Mouse (Mus musculus) embryonic facial prominence, embryonic 10.5 days (tissue): ENCODE data around the gene Pycr2. TPM values are rescaled to one million over a fixed set of nuclear protein-coding genes. Genes with fewer than 3 reads are reported as not detected.
A peak's percentile ranks its signal among the peaks of the same experiment; 100 is the strongest.
"Not testable (repeated sequence)": the region's sequence is repeated elsewhere in the genome, so short reads cannot be mapped to it uniquely, and the experiment has no call there.

ENCODE experiments used
- DNase-seq: peaks from one replicate; pipeline ENCODE4 v3.0.0-alpha.2; 2017; ENCODE audit warnings: low spot score
- H3K27ac ChIP-seq: fragments of 300-500 bp; sonication (generic); replicated peaks from 2 replicates; pipeline ENCODE4 v1.5.1; 2016; ENCODE audit warnings: mild to moderate bottlenecking
- H3K27me3 ChIP-seq: fragments of 300-500 bp; sonication (generic); replicated peaks from 2 replicates; pipeline ENCODE4 v1.6.1; 2016; ENCODE audit warnings: low read depth, mild to moderate bottlenecking; ENCODE audit not compliant: poor library complexity, severe bottlenecking
- H3K36me3 ChIP-seq: fragments of 300-500 bp; sonication (generic); replicated peaks from 2 replicates; pipeline ENCODE4 v1.6.1; 2016; ENCODE audit warnings: mild to moderate bottlenecking, moderate library complexity
- H3K4me1 ChIP-seq: fragments of 300-500 bp; sonication (generic); 2 replicates; pipeline ENCODE4 v1.6.1; 2016
- H3K4me3 ChIP-seq: fragments of 300-500 bp; sonication (generic); 2 replicates; pipeline ENCODE4 v1.5.1; 2016; ENCODE audit warnings: mild to moderate bottlenecking, moderate library complexity
- H3K9me3 ChIP-seq: fragments of 300-500 bp; sonication (generic); 2 replicates; pipeline ENCODE4 v1.6.1; 2016; ENCODE audit warnings: mild to moderate bottlenecking
- WGBS: fragments of 180-500 bp; shearing (Covaris S2); methylation state at CpG from one replicate; pipeline ENCODE4 v1.1.7; 2016; 5-methylcytosine and 5-hydroxymethylcytosine counted together
- polyA plus RNA-seq: library from polyadenylated mRNA; unstranded; fragments of >200 nt; fragmentation: Nextera tagmentation; extraction: Ambion mirVana; gene quantifications from 2 replicates; pipeline ENCODE4 v1.2.1, GENCODE M21; 2016

The Pycr2 gene
- polyA plus RNA-seq, 1 experiment from 2014 or later = 141 TPM

DNA sequence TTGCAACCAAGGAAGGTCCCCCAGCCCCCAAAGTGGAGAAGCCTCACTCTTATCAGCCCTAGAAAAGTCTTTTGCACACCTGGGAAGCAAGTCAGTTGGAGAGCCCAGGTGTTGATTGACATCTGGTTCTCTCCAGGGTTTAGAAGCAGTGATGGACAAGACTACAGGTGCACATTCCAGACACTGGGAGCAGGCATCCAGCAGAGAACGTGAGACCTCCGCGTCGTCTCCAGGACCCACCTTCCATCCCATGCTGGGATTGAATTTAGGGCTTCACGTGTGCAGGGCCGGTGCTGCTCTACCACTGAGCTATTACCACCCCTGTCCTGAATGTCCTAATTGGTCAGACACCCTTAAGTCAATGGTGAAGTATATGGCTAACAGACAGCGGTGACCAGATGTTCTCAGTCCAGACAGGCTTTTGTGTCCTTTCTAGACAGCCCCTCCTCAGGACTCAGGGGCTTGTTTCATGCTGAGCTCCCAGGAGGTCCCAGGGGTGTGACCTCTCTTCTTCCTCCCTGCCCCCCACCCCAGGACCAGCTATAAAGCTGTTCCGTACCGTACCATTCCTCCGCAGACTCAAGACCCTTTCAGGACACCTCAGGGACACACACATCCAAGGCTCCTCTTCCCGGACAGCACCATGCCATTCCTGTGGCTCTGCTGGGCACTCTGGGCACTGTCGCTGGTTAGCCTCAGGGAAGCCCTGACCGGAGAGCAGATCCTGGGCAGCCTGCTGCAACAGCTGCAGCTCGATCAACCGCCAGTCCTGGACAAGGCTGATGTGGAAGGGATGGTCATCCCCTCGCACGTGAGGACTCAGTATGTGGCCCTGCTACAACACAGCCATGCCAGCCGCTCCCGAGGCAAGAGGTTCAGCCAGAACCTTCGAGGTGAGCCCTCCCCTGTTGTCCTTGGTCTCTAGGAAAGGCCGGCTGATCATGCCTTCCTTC, 30.6 kb downstream of the Pycr2 start, which contains the start of gene Lefty1:
Lefty1 (plus strand) TSS at position 556 of the 953 bp plus-strand sequence.
- H3K9me3 ChIP-seq = no peaks in the 10 kb centered on the region
- peaks cover 62% of the 10 kb centered on the region for H3K27me3 ChIP-seq
- H3K4me1 ChIP-seq = peaks cover 28% of the 10 kb centered on the region
- H3K4me3 ChIP-seq = no peak within 1 kb of the TSS
- 12% methylated on average over 21 of the region's 21 CpGs for WGBS
- H3K27ac ChIP-seq = no peak within 1 kb of the TSS
- no peak for DNase-seq
- no peaks in the 10 kb centered on the region for H3K36me3 ChIP-seq

DNA sequence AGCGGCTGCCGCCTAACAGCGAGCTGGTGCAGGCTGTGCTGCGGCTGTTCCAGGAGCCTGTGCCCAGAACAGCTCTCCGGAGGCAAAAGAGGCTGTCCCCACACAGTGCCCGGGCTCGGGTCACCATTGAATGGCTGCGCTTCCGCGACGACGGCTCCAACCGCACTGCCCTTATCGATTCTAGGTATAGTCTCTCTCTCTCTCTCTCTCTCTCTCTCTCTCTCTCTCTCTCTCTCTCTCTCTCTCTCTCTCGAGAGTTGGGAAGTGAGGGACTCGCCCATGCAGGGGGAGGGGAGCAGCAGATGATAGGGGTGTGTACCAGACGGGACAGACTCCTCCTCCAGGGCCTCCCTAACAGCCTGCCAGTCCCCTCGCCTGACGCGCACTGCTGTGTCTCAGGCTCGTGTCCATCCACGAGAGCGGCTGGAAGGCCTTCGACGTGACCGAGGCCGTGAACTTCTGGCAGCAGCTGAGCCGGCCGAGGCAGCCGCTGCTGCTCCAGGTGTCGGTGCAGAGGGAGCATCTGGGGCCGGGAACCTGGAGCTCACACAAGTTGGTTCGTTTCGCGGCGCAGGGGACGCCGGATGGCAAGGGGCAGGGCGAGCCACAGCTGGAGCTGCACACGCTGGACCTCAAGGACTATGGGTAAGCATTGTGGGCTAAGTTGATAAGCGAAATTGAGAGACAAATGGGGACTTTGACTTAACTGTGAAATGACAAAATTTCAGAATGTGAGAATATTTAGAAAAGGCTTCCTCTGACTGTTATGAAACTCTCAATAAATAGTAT, 32.7 kb downstream of the Pycr2 start:
- 2% methylated on average over 41 of the region's 41 CpGs for WGBS
- H3K27me3 ChIP-seq = peaks cover 83% of the 10 kb centered on the region
- peak; percentile 56 for DNase-seq

DNA sequence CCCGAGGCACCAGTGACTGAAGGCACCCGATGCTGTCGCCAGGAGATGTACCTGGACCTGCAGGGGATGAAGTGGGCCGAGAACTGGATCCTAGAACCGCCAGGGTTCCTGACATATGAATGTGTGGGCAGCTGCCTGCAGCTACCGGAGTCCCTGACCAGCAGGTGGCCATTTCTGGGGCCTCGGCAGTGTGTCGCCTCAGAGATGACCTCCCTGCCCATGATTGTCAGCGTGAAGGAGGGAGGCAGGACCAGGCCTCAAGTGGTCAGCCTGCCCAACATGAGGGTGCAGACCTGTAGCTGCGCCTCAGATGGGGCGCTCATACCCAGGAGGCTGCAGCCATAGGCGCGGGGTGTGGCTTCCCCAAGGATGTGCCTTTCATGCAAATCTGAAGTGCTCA, 33.5 kb downstream of the Pycr2 start:
- not testable (repeated sequence) for DNase-seq, H3K36me3 ChIP-seq, H3K9me3 ChIP-seq, H3K27ac ChIP-seq, H3K4me3 ChIP-seq
- H3K27me3 ChIP-seq = peaks cover 87% of the 10 kb centered on the region
- WGBS = 12% methylated on average over 13 of the region's 13 CpGs
- peaks cover 45% of the 10 kb centered on the region for H3K4me1 ChIP-seq

More for the DNA sequence above, 32.7 kb downstream of the Pycr2 start:
- H3K27ac ChIP-seq, H3K36me3 ChIP-seq, H3K9me3 ChIP-seq: not testable (repeated sequence)
- H3K4me1 ChIP-seq = peaks cover 36% of the 10 kb centered on the region
- peak overlapping the region; percentile 49 for H3K4me3 ChIP-seq

DNA sequence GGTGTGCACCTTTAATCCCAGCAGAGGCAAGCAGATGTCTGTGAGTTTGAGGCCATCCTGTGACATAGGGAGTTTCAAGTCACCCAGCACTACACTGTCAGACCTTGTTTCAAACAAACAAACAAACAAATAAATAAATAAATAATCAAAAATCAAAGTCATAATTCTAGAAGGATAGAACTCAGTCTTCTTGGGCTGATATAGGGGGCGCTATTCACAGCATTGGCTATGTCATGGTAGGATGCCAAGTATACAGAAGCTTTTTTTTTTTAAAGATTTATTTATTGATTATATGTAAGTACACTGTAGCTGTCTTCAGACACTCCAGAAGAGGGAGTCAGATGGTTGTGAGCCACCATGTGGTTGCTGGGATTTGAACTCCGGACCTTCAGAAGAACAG, 34.7 kb downstream of the Pycr2 start:
- Histone ChIP-seq H3K4me1 (peaks cover 51% of the 10 kb centered on the region), H3K27me3 (peaks cover 88% of the 10 kb centered on the region)
- not testable (repeated sequence) for H3K4me3 ChIP-seq, H3K36me3 ChIP-seq, DNase-seq, H3K27ac ChIP-seq, H3K9me3 ChIP-seq
- 82% methylated on average over 2 of the region's 2 CpGs for WGBS

DNA sequence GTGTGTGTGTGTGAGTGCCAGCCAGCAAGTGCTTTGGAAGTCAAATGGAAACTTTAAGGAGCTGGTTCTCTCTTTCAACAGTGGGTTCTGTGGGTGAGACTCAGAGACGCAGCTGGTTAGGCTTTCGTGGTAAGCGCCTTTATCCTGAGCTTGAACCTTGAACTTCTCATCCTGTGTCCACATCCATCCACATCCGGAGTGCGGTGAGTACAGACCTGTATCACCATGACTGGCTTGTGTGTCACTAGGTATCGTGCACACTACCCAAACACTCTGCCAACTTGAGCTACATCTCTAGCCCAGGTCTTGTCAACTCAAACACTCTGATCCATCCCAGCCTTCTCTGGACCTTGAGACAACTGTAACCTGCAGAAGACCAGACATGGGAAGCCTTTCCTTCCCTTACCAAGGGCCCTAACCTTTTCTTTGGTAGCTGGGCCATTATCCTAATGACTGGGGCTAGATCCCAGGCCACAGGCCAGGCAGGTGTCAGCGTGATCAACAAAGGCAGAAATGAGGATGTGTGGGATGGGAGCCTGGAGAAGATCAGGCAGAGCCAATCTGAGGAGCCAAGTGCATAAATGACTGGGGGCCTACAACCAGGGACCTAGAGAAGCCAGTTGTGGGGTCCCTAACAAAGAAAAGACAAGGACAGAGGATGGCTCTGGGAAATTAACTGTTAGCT, 36.8 kb downstream of the Pycr2 start:
- H3K36me3 ChIP-seq = no peaks in the 10 kb centered on the region
- H3K4me3 ChIP-seq = peak overlapping the region; percentile 83; the same call in 1 of the 2 replicates
- 80% methylated on average over 7 of the region's 7 CpGs for WGBS
- H3K9me3 ChIP-seq = no peaks in the 10 kb centered on the region
- peaks cover 57% of the 10 kb centered on the region for H3K4me1 ChIP-seq
- peaks cover 84% of the 10 kb centered on the region for H3K27me3 ChIP-seq
- no peak overlapping the region for H3K27ac ChIP-seq
- no peak for DNase-seq

DNA sequence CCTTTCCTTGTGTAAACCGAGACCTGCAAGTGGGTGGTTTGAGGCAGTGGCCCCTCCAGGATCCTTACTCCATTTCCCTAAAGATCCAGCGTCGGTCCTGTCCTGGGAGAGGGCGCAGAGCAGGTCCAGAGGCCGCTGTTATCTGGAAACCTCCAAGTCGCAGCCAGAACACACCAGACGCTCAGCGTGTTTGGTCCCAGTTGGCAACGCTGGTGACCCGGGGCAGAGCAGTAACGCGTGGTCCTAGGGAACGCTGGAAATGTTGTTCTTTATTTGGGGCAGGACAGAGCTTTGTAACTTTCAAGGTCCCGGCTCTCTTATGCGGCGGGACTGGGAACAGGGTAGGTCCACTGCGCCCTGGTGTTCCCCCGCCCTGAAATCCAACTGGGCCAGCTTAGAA, 37.6 kb downstream of the Pycr2 start:
- no peak for DNase-seq
- Histone ChIP-seq H3K9me3 (no peaks in the 10 kb centered on the region), H3K27ac (peak overlapping the region; percentile 86), H3K4me1 (peaks cover 57% of the 10 kb centered on the region), H3K27me3 (peaks cover 76% of the 10 kb centered on the region), H3K4me3 (peak overlapping the region; percentile 83), H3K36me3 (no peaks in the 10 kb centered on the region)
- WGBS = 2% methylated on average over 18 of the region's 18 CpGs

DNA sequence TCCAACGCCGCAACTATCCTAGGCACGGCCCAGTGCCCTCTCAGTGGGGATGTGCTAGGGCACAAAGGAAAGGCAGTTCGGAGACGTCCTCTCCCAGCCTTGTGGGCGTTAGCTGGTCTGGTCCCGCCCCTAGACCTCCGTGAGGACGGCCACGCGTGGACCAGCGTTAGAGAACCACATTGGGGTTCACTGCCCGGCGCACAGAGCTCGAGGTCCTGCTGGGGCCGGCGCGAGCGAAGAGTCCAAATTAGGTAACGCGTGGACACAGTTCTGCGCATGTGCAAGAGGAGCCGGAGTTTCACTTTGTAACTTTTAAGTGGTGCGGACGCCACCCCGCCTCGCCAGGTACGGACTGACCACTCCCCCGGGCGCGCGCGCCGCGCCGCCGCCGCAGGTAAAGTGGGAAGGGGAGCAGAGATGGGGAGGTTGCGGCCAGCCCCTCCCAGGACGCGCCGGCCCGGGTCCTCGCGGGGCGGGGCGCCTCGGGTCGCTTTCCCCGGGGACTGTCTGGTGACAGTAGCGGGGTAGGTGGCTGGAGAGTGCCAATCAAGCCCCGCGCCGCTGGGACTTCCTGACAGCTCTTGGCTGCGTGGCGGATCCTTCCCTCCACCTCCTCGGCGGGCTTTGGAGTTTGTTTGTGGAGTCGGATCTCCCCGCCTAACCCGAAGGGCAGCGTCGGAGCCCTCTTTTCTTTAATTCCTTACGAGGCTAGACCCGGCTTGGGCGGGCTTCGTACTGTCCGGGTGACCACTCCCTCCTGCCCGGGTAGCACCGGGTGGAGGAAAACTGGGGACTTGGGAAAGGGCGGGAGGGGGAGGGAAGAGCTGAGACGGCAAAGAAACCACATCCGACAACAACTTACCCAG, 38.3 kb downstream of the Pycr2 start, which contains the start of gene Tmem63a:
Tmem63a (plus strand) TSS at position 179 of the 866 bp plus-strand sequence.
- peak within 1 kb of the TSS; percentile 86 for H3K27ac ChIP-seq
- H3K4me3 ChIP-seq = peak within 1 kb of the TSS; percentile 83
- peaks cover 69% of the 10 kb centered on the region for H3K27me3 ChIP-seq

DNA sequence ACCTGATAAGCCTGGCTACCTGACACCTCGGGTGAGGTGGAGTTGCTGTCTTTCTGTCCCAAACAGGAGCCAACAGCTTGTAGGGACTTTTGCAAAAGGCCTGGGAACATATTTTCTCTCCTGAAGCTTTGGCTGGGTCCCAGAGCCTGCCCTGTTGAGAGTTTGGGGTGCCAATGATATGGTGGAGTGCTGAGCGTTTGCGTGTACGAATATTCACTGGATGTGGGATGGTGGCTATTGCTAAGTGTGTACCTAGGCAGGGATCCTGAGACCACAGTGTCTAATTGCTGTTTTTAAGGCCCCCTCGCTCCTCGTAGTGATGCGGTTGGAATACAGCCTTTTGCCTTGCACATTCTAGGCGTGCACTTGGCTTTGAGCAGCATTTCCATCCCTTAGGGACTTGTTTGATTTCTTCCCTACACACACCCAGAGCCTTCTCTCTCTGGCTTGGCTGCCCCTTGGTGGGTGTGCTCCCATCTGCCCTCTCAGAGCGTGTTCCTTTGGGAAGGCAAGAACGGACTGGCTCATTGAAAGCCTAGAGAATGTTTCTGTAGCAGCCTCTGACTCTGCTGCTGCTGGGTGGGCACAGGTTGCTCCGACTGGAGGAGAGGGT, 39.0 kb downstream of the Pycr2 start:
- 37% methylated on average over 11 of the region's 11 CpGs for WGBS
- H3K27me3 ChIP-seq = peaks cover 62% of the 10 kb centered on the region
- H3K4me1 ChIP-seq = peaks cover 48% of the 10 kb centered on the region
- no peaks in the 10 kb centered on the region for H3K9me3 ChIP-seq
- no peak for DNase-seq
- peak overlapping the region; percentile 86; the same call in 1 of the 2 replicates for H3K27ac ChIP-seq
- H3K36me3 ChIP-seq = no peaks in the 10 kb centered on the region
- peak overlapping the region; percentile 83 for H3K4me3 ChIP-seq

More for the DNA sequence above, 38.3 kb downstream of the Pycr2 start, which contains the start of gene Tmem63a:
- DNase-seq = peak; percentile 79
- Histone ChIP-seq H3K36me3 (no peaks in the 10 kb centered on the region), H3K9me3 (no peaks in the 10 kb centered on the region), H3K4me1 (peaks cover 51% of the 10 kb centered on the region)
- under 1% methylated on average over 73 of the region's 73 CpGs for WGBS

DNA sequence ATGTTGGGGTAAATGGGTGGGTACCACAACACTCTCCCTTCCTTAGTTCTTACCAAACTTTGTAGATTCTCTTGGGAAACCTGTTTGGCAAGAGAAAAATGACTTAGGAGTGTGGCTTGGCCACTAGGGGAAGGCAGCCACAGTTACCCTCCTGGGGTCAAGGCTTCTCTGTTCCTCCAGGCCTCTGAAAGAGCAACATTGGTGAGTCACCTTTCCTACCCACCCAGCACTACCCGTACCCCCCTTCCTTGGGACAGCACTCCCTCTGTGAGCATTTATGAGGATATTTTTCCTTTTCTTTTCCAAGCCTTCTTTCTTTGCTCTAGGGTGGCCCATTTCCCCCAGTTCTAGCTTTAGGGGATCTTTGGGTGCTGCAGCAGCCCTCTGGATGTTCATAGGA, 39.8 kb downstream of the Pycr2 start:
- no peak overlapping the region for H3K27ac ChIP-seq
- no peak for DNase-seq
- 79% methylated on average over 1 of the region's 1 CpGs for WGBS
- peaks cover 51% of the 10 kb centered on the region for H3K4me1 ChIP-seq
- peaks cover 59% of the 10 kb centered on the region for H3K27me3 ChIP-seq
- no peaks in the 10 kb centered on the region for H3K36me3 ChIP-seq
- H3K9me3 ChIP-seq = no peaks in the 10 kb centered on the region
- H3K4me3 ChIP-seq = no peak overlapping the region

DNA sequence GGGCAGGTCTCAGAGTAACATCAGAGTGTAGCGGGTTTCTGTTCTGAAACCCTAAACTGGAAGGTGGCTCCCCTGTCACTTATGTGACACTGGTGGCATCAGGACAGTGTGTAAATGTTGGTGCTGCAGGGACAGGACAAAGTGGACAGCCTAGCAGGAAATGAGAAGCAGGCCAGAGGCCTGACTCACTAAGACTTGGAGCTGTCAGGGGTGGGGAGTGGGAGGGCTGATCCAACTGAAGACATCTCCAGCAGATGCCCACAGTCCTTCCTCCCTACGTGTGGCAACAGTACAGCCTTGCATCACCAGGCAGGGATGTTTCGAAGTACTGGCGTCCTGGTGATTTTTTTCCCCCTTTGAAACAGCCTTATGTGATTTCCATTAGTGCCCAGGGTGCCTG, 40.5 kb downstream of the Pycr2 start:
- Histone ChIP-seq H3K27ac (no peak overlapping the region), H3K4me1 (peaks cover 58% of the 10 kb centered on the region), H3K27me3 (peaks cover 59% of the 10 kb centered on the region), H3K4me3 (no peak overlapping the region), H3K9me3 (no peaks in the 10 kb centered on the region), H3K36me3 (no peaks in the 10 kb centered on the region)
- no peak for DNase-seq
- 70% methylated on average over 4 of the region's 4 CpGs for WGBS
